Mouse (Mus musculus) hindbrain, embryonic 14.5 days (tissue): ENCODE data around the gene Suclg2. TPM values are rescaled to one million over a fixed set of nuclear protein-coding genes. Genes with fewer than 3 reads are reported as not detected.

Source experiments
- ATAC-seq: fragments of 200-750 bp; cut with Nextera tagmentation; 2 replicates; pipeline ENCODE4 v1.8.0; 2017; ENCODE audit warnings: moderate number of reproducible peaks, mild to moderate bottlenecking, moderate TSS enrichment, moderate library complexity; ENCODE audit not compliant: low FRiP score
- DNase-seq: peaks from one replicate; pipeline ENCODE4 v3.0.0-alpha.2; 2015; ENCODE audit warnings: low spot score
- H3K27ac ChIP-seq: fragments of 300-500 bp; sonication (generic); 2 replicates; pipeline ENCODE4 v1.5.1; 2014; ENCODE audit warnings: mild to moderate bottlenecking, moderate library complexity
- H3K27me3 ChIP-seq: fragments of 300-500 bp; sonication (generic); 2 replicates; pipeline ENCODE4 v1.6.1; 2014; ENCODE audit warnings: mild to moderate bottlenecking, low read length, mixed read lengths; ENCODE audit not compliant: control insufficient read depth, insufficient read depth
- H3K36me3 ChIP-seq: fragments of 300-500 bp; sonication (generic); replicated peaks from 2 replicates; pipeline ENCODE4 v1.6.1; 2014; ENCODE audit not compliant: control insufficient read depth, insufficient read depth
- H3K4me1 ChIP-seq: fragments of 300-500 bp; sonication (generic); replicated peaks from 2 replicates; pipeline ENCODE4 v1.6.1; 2014; ENCODE audit warnings: antibody characterized with exemption, low read length, mixed read lengths; ENCODE audit not compliant: control insufficient read depth, insufficient read depth
- H3K4me2 ChIP-seq: fragments of 300-500 bp; sonication (generic); replicated peaks from 2 replicates; pipeline ENCODE4 v1.6.1; 2014; ENCODE audit warnings: mild to moderate bottlenecking, moderate library complexity
- H3K4me3 ChIP-seq: fragments of 300-500 bp; sonication (generic); replicated peaks from 2 replicates; pipeline ENCODE4 v1.5.1; 2014; ENCODE audit warnings: mild to moderate bottlenecking, low read length
- H3K9ac ChIP-seq: fragments of 300-500 bp; sonication (generic); 2 replicates; pipeline ENCODE4 v1.6.1; 2014
- H3K9me3 ChIP-seq: fragments of 300-500 bp; sonication (generic); 2 replicates; pipeline ENCODE4 v1.6.1; 2016; ENCODE audit warnings: low read length; ENCODE audit not compliant: control insufficient read depth
- WGBS: fragments of 180-500 bp; shearing (Covaris S2); extraction: QIAGEN DNeasy Blood & Tissue Kit; methylation state at CpG from one replicate; pipeline ENCODE4 v1.1.7; 2014; 5-methylcytosine and 5-hydroxymethylcytosine counted together
- polyA plus RNA-seq: library from polyadenylated mRNA; unstranded; fragments of >200 nt; fragmentation: Nextera tagmentation; extraction: Ambion mirVana; gene quantifications from 2 replicates; pipeline ENCODE4 v1.2.1, GENCODE M21; 2014

Gene Suclg2
- polyA plus RNA-seq, 1 experiment from 2014 or later: 17.0 TPM

DNA sequence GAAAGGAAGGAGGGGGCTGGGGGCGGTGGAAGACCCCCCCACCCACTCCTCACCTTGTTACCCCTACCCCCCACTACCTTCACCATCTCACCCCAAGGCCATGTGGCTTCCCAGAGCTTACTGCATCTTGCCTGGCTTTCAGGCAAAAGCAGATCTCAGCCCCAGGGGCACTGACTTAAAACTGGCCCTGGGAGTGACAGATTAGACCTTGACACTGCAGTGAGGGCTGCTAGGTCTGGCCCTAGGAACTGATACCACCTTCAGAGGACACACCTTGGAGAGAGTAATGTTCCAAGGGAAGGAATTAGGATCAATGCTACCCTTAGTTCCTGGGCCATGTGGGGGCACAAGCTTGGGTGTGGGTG, 351 bp upstream of the Suclg2 start:
- Histone ChIP-seq H3K4me2 (peak overlapping the region; percentile 95), H3K27me3 (no peaks in the 10 kb centered on the region), H3K27ac (no peak overlapping the region), H3K4me3 (peak overlapping the region; percentile 79), H3K36me3 (no peaks in the 10 kb centered on the region), H3K4me1 (0 out of 2 replicates have a peak, but pooled peaks cover 3% of the 10 kb centered on the region), H3K9ac (peak overlapping the region; percentile 76), H3K9me3 (no peaks in the 10 kb centered on the region)
- peak; percentile 77 for ATAC-seq
- no peak for DNase-seq
- 0% methylated on average over 1 of the region's 1 CpGs for WGBS

DNA sequence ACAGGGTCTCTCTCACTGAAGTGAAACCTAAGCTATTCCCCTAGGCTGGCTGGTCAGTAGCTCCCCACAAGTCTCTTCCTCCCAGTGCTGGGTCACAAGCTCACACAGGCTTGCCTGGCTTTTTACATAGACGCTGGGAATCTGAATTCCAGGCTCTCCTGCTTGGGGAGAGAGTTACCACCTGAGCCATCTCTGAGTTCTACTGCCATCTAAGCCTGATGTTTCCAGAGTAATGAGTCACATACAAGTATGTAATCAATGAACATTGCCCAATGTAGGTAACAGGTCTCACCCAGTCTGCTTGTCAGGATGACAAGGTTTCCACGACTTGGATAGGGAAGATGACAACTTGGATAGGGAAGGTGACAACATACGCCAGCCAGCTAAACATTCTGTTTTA, 1.5 kb downstream of the Suclg2 start:
- H3K4me3 ChIP-seq: no peak overlapping the region

DNA sequence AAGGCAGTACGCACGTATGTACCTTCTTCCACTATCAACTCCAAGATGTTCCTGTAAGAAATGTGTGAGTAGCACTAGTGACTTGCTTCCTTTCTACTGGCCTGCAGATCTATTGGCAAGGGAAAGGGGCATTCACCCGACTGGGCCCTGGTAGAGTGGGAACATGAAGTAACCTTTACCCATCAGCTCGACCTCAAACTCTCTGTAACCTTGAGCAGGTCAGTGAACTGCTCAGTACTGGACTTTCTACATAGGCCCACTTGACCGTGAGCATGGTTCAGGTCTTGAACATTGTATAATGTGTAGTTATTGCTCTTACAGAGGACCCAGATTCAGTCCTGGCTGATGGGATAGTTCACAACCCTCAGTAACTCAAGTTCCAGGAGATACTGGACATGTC, 2.1 kb downstream of the Suclg2 start:
- DNase-seq (no peak), ATAC-seq (no peak)
- H3K9me3 ChIP-seq: no peaks in the 10 kb centered on the region
- no peaks in the 10 kb centered on the region for H3K36me3 ChIP-seq
- H3K4me3 ChIP-seq: no peak overlapping the region
- no peak overlapping the region for H3K4me2 ChIP-seq
- H3K27ac ChIP-seq: no peak overlapping the region
- H3K27me3 ChIP-seq: no peaks in the 10 kb centered on the region
- no peak overlapping the region for H3K9ac ChIP-seq
- H3K4me1 ChIP-seq: 0 out of 2 replicates have a peak, but pooled peaks cover 3% of the 10 kb centered on the region
- 93% methylated on average over 5 of the region's 5 CpGs for WGBS

More for the DNA sequence above, 1.5 kb downstream of the Suclg2 start:
- ATAC-seq (no peak), DNase-seq (no peak)
- 83% methylated on average over 3 of the region's 3 CpGs for WGBS
- H3K9ac ChIP-seq: no peak overlapping the region
- no peaks in the 10 kb centered on the region for H3K36me3 ChIP-seq
- no peak overlapping the region for H3K4me2 ChIP-seq
- no peaks in the 10 kb centered on the region for H3K27me3 ChIP-seq
- H3K9me3 ChIP-seq: no peaks in the 10 kb centered on the region
- H3K4me1 ChIP-seq: 0 out of 2 replicates have a peak, but pooled peaks cover 3% of the 10 kb centered on the region
- no peak overlapping the region for H3K27ac ChIP-seq

DNA sequence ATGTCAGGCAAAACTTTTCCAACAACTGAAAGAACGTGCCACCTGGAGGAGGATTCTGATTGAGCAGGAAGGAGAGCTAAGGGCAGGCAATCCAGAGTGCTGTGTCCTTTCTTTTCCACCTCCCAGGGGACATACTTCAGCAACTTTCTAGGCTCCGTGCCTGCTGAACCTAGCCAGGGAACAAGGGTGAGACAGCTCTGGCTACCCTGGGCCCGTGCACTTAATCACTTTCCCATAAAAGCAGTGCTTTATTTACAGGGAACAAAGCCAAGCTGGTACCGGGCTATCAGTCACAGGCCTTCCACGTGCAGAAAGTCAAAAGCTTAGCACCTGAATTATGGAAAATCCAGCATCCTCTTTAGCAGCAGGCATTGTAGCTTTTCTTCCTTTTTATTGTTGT, 5.4 kb downstream of the Suclg2 start:
- Histone ChIP-seq H3K9me3 (no peaks in the 10 kb centered on the region), H3K4me1 (no peaks in the 10 kb centered on the region), H3K27ac (no peak overlapping the region), H3K36me3 (no peaks in the 10 kb centered on the region), H3K4me3 (no peak overlapping the region), H3K4me2 (no peak overlapping the region), H3K9ac (no peak overlapping the region), H3K27me3 (no peaks in the 10 kb centered on the region)
- WGBS: 23% methylated on average over 5 of the region's 5 CpGs
- DNase-seq: no peak
- no peak for ATAC-seq

DNA sequence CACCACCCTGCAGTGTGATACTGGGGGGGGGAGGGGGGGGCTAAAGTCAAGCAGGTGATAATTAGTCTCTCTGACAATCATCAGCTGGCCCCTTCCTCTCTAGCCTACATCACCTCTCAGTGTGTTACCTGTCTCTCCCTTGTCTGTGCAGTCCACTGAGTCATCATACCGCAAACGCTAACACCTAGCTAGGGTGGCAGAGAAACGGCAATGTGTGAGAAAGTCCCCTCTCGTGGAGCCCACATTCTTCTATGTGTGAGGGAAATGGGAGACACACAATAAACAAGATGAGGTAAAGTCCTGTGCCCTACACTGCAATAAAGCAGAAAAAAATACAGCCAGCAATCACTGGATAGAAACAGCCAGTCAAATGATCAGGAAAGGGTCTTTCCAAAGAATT, 6.5 kb downstream of the Suclg2 start:
- no peaks in the 10 kb centered on the region for H3K36me3 ChIP-seq
- H3K27me3 ChIP-seq: no peaks in the 10 kb centered on the region
- DNase-seq: no peak
- no peak overlapping the region for H3K4me3 ChIP-seq
- H3K9ac ChIP-seq: no peak overlapping the region
- no peaks in the 10 kb centered on the region for H3K4me1 ChIP-seq
- no peak for ATAC-seq
- 93% methylated on average over 4 of the region's 4 CpGs for WGBS
- H3K9me3 ChIP-seq: no peaks in the 10 kb centered on the region
- H3K27ac ChIP-seq: no peak overlapping the region
- H3K4me2 ChIP-seq: no peak overlapping the region

DNA sequence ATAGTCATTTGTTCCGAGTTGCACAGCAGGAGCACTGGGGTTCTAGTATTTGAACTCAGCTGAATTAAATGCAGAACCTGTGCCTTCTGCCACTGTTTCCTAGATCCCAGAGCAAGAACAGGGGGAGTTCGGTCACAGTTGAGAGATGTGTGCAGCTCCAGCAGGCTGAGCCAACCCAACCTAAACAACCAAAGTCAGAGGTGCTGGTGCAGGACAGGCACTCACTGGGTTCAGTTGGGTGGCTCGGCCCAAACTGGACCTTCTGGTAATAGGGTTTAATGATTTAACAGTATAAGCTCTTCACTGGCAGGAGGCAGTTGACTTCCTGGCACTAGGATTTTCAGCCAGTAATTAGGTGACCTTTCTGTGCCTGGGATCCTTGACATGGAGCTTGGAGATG, 6.9 kb downstream of the Suclg2 start:
- H3K4me2 ChIP-seq: no peak overlapping the region
- H3K9ac ChIP-seq: no peak overlapping the region
- no peak for DNase-seq
- WGBS: 81% methylated on average over 3 of the region's 3 CpGs
- H3K4me1 ChIP-seq: no peaks in the 10 kb centered on the region
- no peaks in the 10 kb centered on the region for H3K9me3 ChIP-seq
- H3K27me3 ChIP-seq: no peaks in the 10 kb centered on the region
- no peak for ATAC-seq
- no peak overlapping the region for H3K4me3 ChIP-seq
- H3K36me3 ChIP-seq: no peaks in the 10 kb centered on the region
- no peak overlapping the region for H3K27ac ChIP-seq

DNA sequence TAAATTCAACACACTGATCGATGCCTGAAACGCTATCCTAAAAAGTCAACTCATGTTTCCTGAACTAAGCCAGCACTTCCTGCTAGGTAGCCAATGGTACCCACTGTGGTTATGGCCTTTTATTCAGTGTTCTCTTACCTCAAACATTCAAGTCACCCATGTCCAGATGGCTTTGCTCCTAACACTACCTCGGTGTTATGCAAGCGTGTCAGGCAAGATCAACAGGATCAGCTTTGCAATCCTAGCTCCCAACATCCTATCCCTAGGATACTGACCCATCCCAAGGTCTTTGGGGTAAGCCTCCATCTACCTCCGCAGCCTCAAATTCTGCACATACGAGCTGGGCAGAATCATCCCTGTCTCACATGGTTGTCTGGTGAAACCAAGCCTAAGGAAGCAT, 7.7 kb downstream of the Suclg2 start:
- no peaks in the 10 kb centered on the region for H3K9me3 ChIP-seq
- ATAC-seq (no peak), DNase-seq (no peak)
- no peaks in the 10 kb centered on the region for H3K27me3 ChIP-seq
- no peak overlapping the region for H3K27ac ChIP-seq
- no peak overlapping the region for H3K9ac ChIP-seq
- no peaks in the 10 kb centered on the region for H3K4me1 ChIP-seq
- H3K4me2 ChIP-seq: no peak overlapping the region
- no peaks in the 10 kb centered on the region for H3K36me3 ChIP-seq
- no peak overlapping the region for H3K4me3 ChIP-seq
- WGBS: 91% methylated on average over 6 of the region's 6 CpGs

DNA sequence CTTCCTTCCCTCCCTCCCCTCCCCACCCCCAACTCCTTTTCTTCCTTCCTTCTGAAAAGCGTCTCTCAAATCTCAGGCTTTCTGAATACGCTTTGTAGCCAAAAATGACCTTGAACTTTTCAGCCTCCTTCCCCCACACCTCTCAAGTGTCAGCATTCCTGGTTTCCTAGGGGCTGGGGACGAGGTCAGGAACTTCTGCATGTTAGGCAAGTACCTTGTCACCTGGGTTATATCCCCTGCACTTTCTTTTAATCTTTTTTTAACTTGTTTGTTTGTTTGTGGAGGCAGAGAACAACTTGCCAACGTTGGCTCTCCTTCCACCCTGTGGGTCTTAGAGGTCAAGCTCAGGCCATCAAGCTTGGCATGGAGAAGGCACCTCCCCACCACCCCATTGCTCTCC, 9.1 kb downstream of the Suclg2 start:
- Histone ChIP-seq H3K36me3 (no peaks in the 10 kb centered on the region), H3K27ac (no peak overlapping the region), H3K27me3 (no peaks in the 10 kb centered on the region), H3K9me3 (no peaks in the 10 kb centered on the region), H3K4me3 (no peak overlapping the region), H3K9ac (no peak overlapping the region), H3K4me1 (no peaks in the 10 kb centered on the region), H3K4me2 (no peak overlapping the region)
- ATAC-seq (no peak), DNase-seq (no peak)
- 67% methylated on average over 4 of the region's 4 CpGs for WGBS

DNA sequence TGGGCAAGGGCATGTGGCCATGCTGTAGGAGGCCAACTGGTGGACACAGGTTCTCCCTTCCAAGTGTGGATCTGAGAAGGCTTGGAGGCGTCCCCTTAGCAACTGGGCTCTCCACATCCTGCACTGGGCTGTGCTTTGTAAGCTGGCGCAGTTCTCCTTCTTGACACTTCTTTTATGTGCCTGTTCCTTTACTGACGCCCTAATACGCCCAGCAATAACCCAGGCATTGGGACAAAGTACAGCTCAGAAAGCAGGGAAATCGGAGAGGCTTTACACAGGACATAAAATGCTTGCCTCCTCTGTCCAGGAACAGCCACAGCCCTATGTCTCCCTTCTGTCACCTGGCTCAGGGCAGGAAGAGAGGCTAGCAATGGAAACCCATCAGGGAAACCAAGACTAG, 9.5 kb downstream of the Suclg2 start:
- no peak for ATAC-seq
- no peak overlapping the region for H3K27ac ChIP-seq
- no peaks in the 10 kb centered on the region for H3K36me3 ChIP-seq
- H3K9me3 ChIP-seq: no peaks in the 10 kb centered on the region
- no peak for DNase-seq
- no peaks in the 10 kb centered on the region for H3K27me3 ChIP-seq
- no peaks in the 10 kb centered on the region for H3K4me1 ChIP-seq
- no peak overlapping the region for H3K4me3 ChIP-seq
- H3K4me2 ChIP-seq: no peak overlapping the region
- 72% methylated on average over 5 of the region's 5 CpGs for WGBS
- no peak overlapping the region for H3K9ac ChIP-seq

DNA sequence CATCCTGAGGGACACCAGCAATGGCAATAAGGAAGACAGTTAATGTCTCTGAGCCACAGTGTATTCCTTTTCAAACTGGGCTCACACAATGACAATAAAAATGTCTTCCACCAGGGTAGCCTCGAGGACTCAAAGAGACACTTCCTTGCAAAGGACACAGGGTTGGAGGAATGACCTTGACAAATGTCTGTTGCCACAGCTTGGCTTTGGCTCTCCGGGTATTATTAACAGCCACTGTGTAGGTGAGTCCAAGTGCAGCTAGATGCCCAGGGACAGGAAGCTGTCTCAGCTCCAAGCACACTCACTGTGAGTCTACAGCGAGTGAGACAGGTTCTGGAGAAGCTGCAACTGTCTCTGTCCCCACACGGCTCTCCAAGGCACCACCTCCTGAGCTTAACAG, 14.0 kb downstream of the Suclg2 start:
- H3K27ac ChIP-seq: no peak overlapping the region
- H3K36me3 ChIP-seq: no peaks in the 10 kb centered on the region
- 81% methylated on average over 4 of the region's 4 CpGs for WGBS
- H3K9me3 ChIP-seq: no peaks in the 10 kb centered on the region
- DNase-seq: no peak
- H3K4me3 ChIP-seq: no peak overlapping the region
- no peak overlapping the region for H3K4me2 ChIP-seq
- no peak overlapping the region for H3K9ac ChIP-seq
- no peaks in the 10 kb centered on the region for H3K27me3 ChIP-seq
- no peak for ATAC-seq
- no peaks in the 10 kb centered on the region for H3K4me1 ChIP-seq
